Mouse (Mus musculus) thymus, adult 2 months (tissue): Measurements from ENCODE around the gene Hacl1.

Experiments used
- CTCF ChIP-seq: fragments of 200-500 bp; IDR thresholded peaks from 2 replicates; pipeline ENCODE4 v1.5.1; 2012; ENCODE audit warnings: mild to moderate bottlenecking, control low read depth, low read length, moderate library complexity, borderline replicate concordance; ENCODE audit not compliant: control insufficient read depth, poor library complexity, insufficient read depth; ENCODE audit errors: extremely low read depth
- POLR2A ChIP-seq: fragments of 200-500 bp; IDR thresholded peaks from 2 replicates; pipeline ENCODE4 v1.6.1; 2012; ENCODE audit warnings: mild to moderate bottlenecking, low read length, control low read depth, moderate library complexity; ENCODE audit not compliant: control insufficient read depth, poor library complexity, insufficient read depth; ENCODE audit errors: extremely low read depth

DNA sequence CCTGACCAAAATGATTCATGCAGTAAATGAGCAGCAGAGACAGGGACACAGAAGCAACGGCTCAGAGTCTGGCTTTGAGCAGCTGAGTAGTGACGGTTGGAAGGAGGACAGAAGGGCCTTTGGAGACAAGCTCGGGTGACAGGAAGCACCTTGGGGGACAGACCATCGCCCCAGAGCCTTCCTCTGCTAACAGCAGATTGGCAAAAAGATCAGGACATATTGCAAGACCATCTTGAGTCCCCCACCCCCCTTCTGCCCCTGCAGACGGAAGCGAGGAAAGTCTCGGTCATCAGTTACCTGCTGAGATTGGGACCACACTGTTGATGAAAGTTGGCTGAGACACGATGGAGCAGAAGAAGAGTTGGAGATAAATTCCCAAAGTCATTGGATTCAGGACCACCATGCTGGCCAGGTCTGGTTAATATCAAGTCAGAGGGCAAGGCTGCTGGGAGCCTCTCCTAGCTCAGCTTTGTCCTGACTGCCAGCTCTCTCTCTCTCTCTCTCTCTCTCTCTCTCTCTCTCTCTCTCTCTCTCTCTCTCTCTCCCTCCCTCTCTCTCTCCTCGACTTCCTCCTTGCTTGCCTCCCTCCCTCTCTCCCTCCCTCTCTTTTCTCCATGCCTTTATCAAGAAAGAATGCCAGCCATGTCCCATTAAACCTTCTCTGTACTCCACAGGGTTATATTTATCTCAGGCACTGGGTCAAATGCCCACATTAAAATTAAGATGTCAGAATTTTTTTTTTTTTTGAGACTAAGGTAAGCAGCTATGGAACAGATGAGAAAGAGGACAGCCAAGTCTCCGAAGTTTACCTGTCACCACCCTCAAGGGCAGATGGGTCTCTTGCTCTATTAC lies 64.0 kb downstream of the Hacl1 start:
- TF ChIP-seq CTCF, result no peak
- TF ChIP-seq POLR2A, result no peak
